25 mouse cellular contexts compared by ENCODE assay signal in the genomic region with DNA sequence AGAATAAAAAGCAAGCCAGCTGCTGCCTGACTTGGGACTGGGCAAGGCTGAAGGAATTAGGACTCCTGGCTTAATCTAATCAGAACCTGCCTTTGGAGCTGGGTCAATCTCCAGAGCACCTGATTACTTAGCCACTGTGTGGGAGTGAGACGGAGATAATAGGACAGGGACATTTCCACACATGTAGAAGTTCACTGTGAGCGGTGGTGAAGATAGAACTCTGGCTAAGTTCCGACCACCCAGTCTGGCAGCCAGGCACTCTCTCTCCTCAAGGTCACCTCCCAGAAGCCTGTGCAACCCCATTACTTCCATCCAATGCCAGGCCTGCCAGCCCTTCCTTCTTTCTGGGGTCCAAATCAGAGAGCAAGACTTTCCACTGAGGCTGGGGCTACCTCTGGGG. TPM values are rescaled to one million over a fixed set of nuclear protein-coding genes. Genes with fewer than 3 reads are reported as not detected.
DNase-seq lines count a peak whose midpoint lies in the region; ATAC-seq and TF ChIP-seq lines count a peak whose summit lies in the region.
"Had no signal": no experiment of that assay in that cellular context is flagged by ENCODE, and none has a peak within 500 bp of the region (broad histone marks: within the 10 kb centered on the region; RNA-seq: fewer than 3 reads in every experiment).

No protein-coding gene starts in this region.

- peaks cover 3% of the 10 kb centered on the region; the same call in 1 of the 2 replicates for H3K4me1 ChIP-seq in heart, adult 2 months (ENCODE audit: control insufficient read depth, insufficient read depth, low read length)
- H3K4me1 ChIP-seq in heart, embryonic 12.5 days (replicated peaks) = peaks cover 24% of the 10 kb centered on the region
- peaks cover 7% of the 10 kb centered on the region for H3K4me1 ChIP-seq in heart, embryonic 16.5 days (ENCODE audit: control insufficient read depth, insufficient read depth, low read length)
- H3K4me1 ChIP-seq in heart, postnatal 0 days (ENCODE audit: control insufficient read depth, insufficient read depth) = peaks cover 27% of the 10 kb centered on the region

- no peaks in the 10 kb centered on the region for H3K36me3 ChIP-seq in heart, adult 2 months (ENCODE audit: control insufficient read depth, insufficient read depth, low read length)
- peaks cover 37% of the 10 kb centered on the region for H3K36me3 ChIP-seq in heart, embryonic 12.5 days
- H3K36me3 ChIP-seq in heart, embryonic 16.5 days (ENCODE audit: control insufficient read depth, insufficient read depth) = peaks cover 15% of the 10 kb centered on the region
- H3K36me3 ChIP-seq in heart, postnatal 0 days (replicated peaks; ENCODE audit: control insufficient read depth, insufficient read depth, low read length) = peaks cover 29% of the 10 kb centered on the region

- H3K4me3 ChIP-seq in heart, adult 2 months = no peak overlapping the region
- no peak overlapping the region for H3K4me3 ChIP-seq in heart, embryonic 12.5 days
- H3K4me3 ChIP-seq in heart, embryonic 16.5 days (ENCODE audit: low read length) = no peak overlapping the region
- H3K4me3 ChIP-seq in heart, postnatal 0 days (ENCODE audit: low read depth, low read length) = no peak overlapping the region
- H3K4me3 ChIP-seq: embryonic facial prominence, embryonic 10.5 days; forebrain, embryonic 10.5 days; gastrocnemius, adult 2 months; hindbrain, embryonic 10.5 days; intestine, embryonic 15.5 days had no signal

- DNase-seq in heart, adult 2 months = peak in 1 of 2 experiments; percentile 40
- DNase-seq in heart, adult 11 months = no peak
- peak; percentile 25 for DNase-seq in heart, postnatal 0 days (ENCODE audit: low spot score)
- peak; percentile 29 for DNase-seq in heart, postnatal 4 days
- DNase-seq: adrenal gland, postnatal 10 days; cerebellum, adult 11 months; cerebellum, adult 9-11 months; cerebellum, postnatal 36 days; gastrocnemius, adult 2 months; gastrocnemius, postnatal 25 days; kidney, adult 18-20 months had no signal

- no peak for TF ChIP-seq CTCF in heart, adult 2 months (IDR thresholded peaks at IDR 0.05)
- no peak for TF ChIP-seq CTCF in heart, postnatal 0 days (IDR thresholded peaks at IDR 0.05; ENCODE audit: low read depth)

- H3K79me2 ChIP-seq in heart, adult 2 months (replicated peaks; ENCODE audit: control insufficient read depth, insufficient read depth, low read length) = no peaks in the 10 kb centered on the region

- no peaks in the 10 kb centered on the region for H3K27me3 ChIP-seq in heart, adult 2 months (ENCODE audit: control insufficient read depth, insufficient read depth, low read length)
- H3K27me3 ChIP-seq in heart, embryonic 12.5 days (replicated peaks) = peaks cover 35% of the 10 kb centered on the region
- peaks cover 4% of the 10 kb centered on the region; the same call in 1 of the 2 replicates for H3K27me3 ChIP-seq in heart, embryonic 16.5 days (ENCODE audit: control insufficient read depth, insufficient read depth, low read length)
- H3K27me3 ChIP-seq in heart, postnatal 0 days (ENCODE audit: control insufficient read depth, insufficient read depth, low read length) = 0 out of 2 replicates have a peak, but pooled peaks cover 5% of the 10 kb centered on the region

- intact Hi-C loops in heart, adult 2 months (cut with DNase I) = no loop called here

- TF ChIP-seq POLR2A in heart, adult 2 months (IDR thresholded peaks at IDR 0.05; ENCODE audit: insufficient read depth, low read depth, low read length) = no peak

- no peak overlapping the region for H3K4me2 ChIP-seq in heart, embryonic 12.5 days
- no peak overlapping the region for H3K4me2 ChIP-seq in heart, embryonic 16.5 days (ENCODE audit: low read depth, low read length)
- H3K4me2 ChIP-seq in heart, postnatal 0 days (ENCODE audit: low read depth, low read length) = no peak overlapping the region
- H3K4me2 ChIP-seq: hindbrain, embryonic 14.5 days; intestine, embryonic 15.5 days had no signal

- no peak overlapping the region for H3K9ac ChIP-seq in heart, adult 2 months (ENCODE audit: low read depth, low read length)
- H3K9ac ChIP-seq in heart, embryonic 12.5 days = no peak overlapping the region
- no peak overlapping the region for H3K9ac ChIP-seq in heart, embryonic 16.5 days (ENCODE audit: low read length)
- H3K9ac ChIP-seq in heart, postnatal 0 days (replicated peaks; ENCODE audit: low read depth, low read length) = no peak overlapping the region
- H3K9ac ChIP-seq: hindbrain, embryonic 14.5 days; intestine, embryonic 15.5 days had no signal

- WGBS in heart, adult 2 months = 41% methylated on average over 3 of the region's 3 CpGs
- 40% methylated on average over 3 of the region's 3 CpGs for WGBS in heart, embryonic 12.5 days
- WGBS in heart, embryonic 16.5 days = 34% methylated on average over 3 of the region's 3 CpGs
- 31% methylated on average over 3 of the region's 3 CpGs for WGBS in heart, postnatal 0 days

- no peak for ATAC-seq in heart, embryonic 12.5 days (ENCODE audit: insufficient number of reproducible peaks, low FRiP score)
- peak; percentile 50; the same call in 1 of the 2 replicates for ATAC-seq in heart, embryonic 16.5 days (replicated peaks; ENCODE audit: extremely low read depth, insufficient read depth, low FRiP score)
- ATAC-seq in heart, postnatal 0 days (ENCODE audit: insufficient read depth, low read depth) = peak; percentile 54; the same call in 1 of the 2 replicates
- no peak for ATAC-seq in megakaryocyte, adult 5-6 weeks (ENCODE audit: poor library complexity, severe bottlenecking)
- ATAC-seq: forebrain, embryonic 14.5 days; intestine, embryonic 15.5 days had no signal

- no peak overlapping the region for H3K27ac ChIP-seq in heart, adult 2 months
- H3K27ac ChIP-seq in heart, embryonic 12.5 days (ENCODE audit: poor library complexity, severe bottlenecking) = no peak overlapping the region
- peak overlapping the region; percentile 62 for H3K27ac ChIP-seq in heart, embryonic 16.5 days (ENCODE audit: low read length)
- H3K27ac ChIP-seq in heart, postnatal 0 days (ENCODE audit: low read depth) = peak overlapping the region; percentile 71
- H3K27ac ChIP-seq: embryonic facial prominence, embryonic 10.5 days; forebrain, embryonic 10.5 days; gastrocnemius, adult 2 months; hindbrain, embryonic 10.5 days; hindbrain, embryonic 14.5 days; intestine, embryonic 15.5 days had no signal

- TF ChIP-seq EP300 in heart, adult 2 months (IDR thresholded peaks at IDR 0.05; ENCODE audit: insufficient read depth, low read depth, low read length) = 0 out of 2 replicates have a peak, but pooled peaks have one; percentile 13
- no peak for TF ChIP-seq EP300 in heart, postnatal 0 days (IDR thresholded peaks at IDR 0.05; ENCODE audit: low read depth)

- H3K9me3 ChIP-seq in heart, embryonic 12.5 days (replicated peaks) = no peaks in the 10 kb centered on the region
- no peaks in the 10 kb centered on the region for H3K9me3 ChIP-seq in heart, embryonic 16.5 days (replicated peaks; ENCODE audit: control insufficient read depth, low read length)
- H3K9me3 ChIP-seq in heart, postnatal 0 days (replicated peaks; ENCODE audit: control insufficient read depth, low read length) = no peaks in the 10 kb centered on the region
- H3K9me3 ChIP-seq: embryonic facial prominence, embryonic 10.5 days; forebrain, embryonic 10.5 days; hindbrain, embryonic 10.5 days; intestine, embryonic 15.5 days had no signal

RNA-seq across cellular contexts. Expression of a gene that starts 4.5 kb away (rescaled TPM):
- total RNA-seq in heart, adult 2 months (2021) = not detected
- polyA plus RNA-seq in heart, adult 2 months (2012; rRNA removed) = 0.12 TPM in 1 of 2 replicates, not detected in the other
- polyA plus RNA-seq in heart, embryonic 12.5 days (2016; fragmentation: Nextera tagmentation; extraction: Ambion mirVana) = not detected in 2 replicates
- not detected in 2 replicates for polyA plus RNA-seq in heart, embryonic 16.5 days (2015; fragmentation: Nextera tagmentation; extraction: Ambion mirVana)
- not detected in 2 replicates for total RNA-seq in heart, postnatal 0 days (2014; rRNA removed; ENCODE audit: low replicate concordance)
- 0.16 TPM in 2 replicates for polyA plus RNA-seq in heart, postnatal 0 days (2015; fragmentation: Nextera tagmentation; extraction: Ambion mirVana)
- total RNA-seq in heart, postnatal 4 days (2021) = not detected
- not detected in 2 replicates for total RNA-seq in megakaryocyte, adult 5-6 weeks (2015)
- not detected in 2 replicates for total RNA-seq in megakaryocyte, adult 5-6 weeks (2017)
- total RNA-seq: gastrocnemius, adult 2 months; gastrocnemius, postnatal 25 days; MEL had no signal
- polyA plus RNA-seq: brain, embryonic 14.5 days; forebrain, embryonic 14.5 days; hindbrain, embryonic 10.5 days; hindbrain, embryonic 14.5 days; intestine, embryonic 15.5 days had no signal

RNA-seq across cellular contexts. Expression of a gene that starts 8.6 kb away (rescaled TPM):
- total RNA-seq in heart, adult 2 months (2021) = 100 to 1,000 TPM in 1 of 2 experiments, 10 to 100 TPM in 1; 90.6 to 102 TPM
- 126 and 156 TPM in 2 replicates for polyA plus RNA-seq in heart, adult 2 months (2012; rRNA removed)
- 67.7 and 76.3 TPM in 2 replicates for polyA plus RNA-seq in heart, embryonic 12.5 days (2016; fragmentation: Nextera tagmentation; extraction: Ambion mirVana)
- polyA plus RNA-seq in heart, embryonic 16.5 days (2015; fragmentation: Nextera tagmentation; extraction: Ambion mirVana) = 89.9 and 108 TPM in 2 replicates
- total RNA-seq in heart, postnatal 0 days (2014; rRNA removed; ENCODE audit: low replicate concordance) = 78.9 and 85.9 TPM in 2 replicates
- 102 and 109 TPM in 2 replicates for polyA plus RNA-seq in heart, postnatal 0 days (2015; fragmentation: Nextera tagmentation; extraction: Ambion mirVana)
- total RNA-seq in heart, postnatal 4 days (2021) = 10 to 100 TPM; 85.2 to 85.8 TPM
- total RNA-seq in megakaryocyte, adult 5-6 weeks (2015) = 58.9 and 59.1 TPM in 2 replicates
- 38.2 and 44.0 TPM in 2 replicates for total RNA-seq in megakaryocyte, adult 5-6 weeks (2017)

RNA-seq across cellular contexts. Expression of a gene that starts 24.2 kb away (rescaled TPM):
- total RNA-seq in heart, adult 2 months (2021) = not detected
- polyA plus RNA-seq in heart, adult 2 months (2012; rRNA removed) = 1.4 TPM in 1 of 2 replicates, not detected in the other
- polyA plus RNA-seq in heart, embryonic 12.5 days (2016; fragmentation: Nextera tagmentation; extraction: Ambion mirVana) = not detected in 2 replicates
- 0.09 and 0.32 TPM in 2 replicates for polyA plus RNA-seq in heart, embryonic 16.5 days (2015; fragmentation: Nextera tagmentation; extraction: Ambion mirVana)
- total RNA-seq in heart, postnatal 0 days (2014; rRNA removed; ENCODE audit: low replicate concordance) = 0.15 and 4.1 TPM in 2 replicates
- 0.10 TPM in 1 of 2 replicates, not detected in the other for polyA plus RNA-seq in heart, postnatal 0 days (2015; fragmentation: Nextera tagmentation; extraction: Ambion mirVana)
- not detected for total RNA-seq in heart, postnatal 4 days (2021)
- not detected in 2 replicates for total RNA-seq in megakaryocyte, adult 5-6 weeks (2015)
- total RNA-seq in megakaryocyte, adult 5-6 weeks (2017) = not detected in 2 replicates
- total RNA-seq: adrenal gland, postnatal 10 days; gastrocnemius, adult 2 months; gastrocnemius, postnatal 25 days; granulocyte monocyte progenitor cell, adult 5-6 weeks; MEL had no signal
- polyA plus RNA-seq: C2C12; embryonic facial prominence, embryonic 10.5 days; forebrain, embryonic 10.5 days; forebrain, embryonic 14.5 days; hindbrain, embryonic 10.5 days; hindbrain, embryonic 14.5 days had no signal

RNA-seq across cellular contexts. Expression of a gene that starts 27.8 kb away (rescaled TPM):
- total RNA-seq in heart, adult 2 months (2021) = 10 to 100 TPM; 16.1 to 18.3 TPM
- 14.1 and 14.2 TPM in 2 replicates for polyA plus RNA-seq in heart, adult 2 months (2012; rRNA removed)
- 51.6 and 54.1 TPM in 2 replicates for polyA plus RNA-seq in heart, embryonic 12.5 days (2016; fragmentation: Nextera tagmentation; extraction: Ambion mirVana)
- polyA plus RNA-seq in heart, embryonic 16.5 days (2015; fragmentation: Nextera tagmentation; extraction: Ambion mirVana) = 67.5 and 69.6 TPM in 2 replicates
- total RNA-seq in heart, postnatal 0 days (2014; rRNA removed; ENCODE audit: low replicate concordance) = 44.3 and 50.9 TPM in 2 replicates
- polyA plus RNA-seq in heart, postnatal 0 days (2015; fragmentation: Nextera tagmentation; extraction: Ambion mirVana) = 65.3 and 70.9 TPM in 2 replicates
- 10 to 100 TPM; 40.2 to 40.6 TPM for total RNA-seq in heart, postnatal 4 days (2021)
- total RNA-seq in megakaryocyte, adult 5-6 weeks (2015) = 31.7 and 34.7 TPM in 2 replicates
- 24.5 and 28.3 TPM in 2 replicates for total RNA-seq in megakaryocyte, adult 5-6 weeks (2017)

RNA-seq across cellular contexts. Expression of a gene that starts 55.9 kb away (rescaled TPM):
- total RNA-seq in heart, adult 2 months (2021) = not detected
- polyA plus RNA-seq in heart, adult 2 months (2012; rRNA removed) = not detected in 2 replicates
- 0.14 TPM in 1 of 2 replicates, not detected in the other for polyA plus RNA-seq in heart, embryonic 12.5 days (2016; fragmentation: Nextera tagmentation; extraction: Ambion mirVana)
- polyA plus RNA-seq in heart, embryonic 16.5 days (2015; fragmentation: Nextera tagmentation; extraction: Ambion mirVana) = not detected in 2 replicates
- total RNA-seq in heart, postnatal 0 days (2014; rRNA removed; ENCODE audit: low replicate concordance) = not detected in 2 replicates
- polyA plus RNA-seq in heart, postnatal 0 days (2015; fragmentation: Nextera tagmentation; extraction: Ambion mirVana) = not detected in 2 replicates
- not detected for total RNA-seq in heart, postnatal 4 days (2021)
- not detected in 2 replicates for total RNA-seq in megakaryocyte, adult 5-6 weeks (2015)
- total RNA-seq in megakaryocyte, adult 5-6 weeks (2017) = not detected in 2 replicates
- total RNA-seq: adrenal gland, postnatal 10 days; adrenal gland, postnatal 4 days; gastrocnemius, adult 2 months; gastrocnemius, postnatal 25 days; granulocyte monocyte progenitor cell, adult 5-6 weeks had no signal
- polyA plus RNA-seq: forebrain, embryonic 14.5 days; hindbrain, embryonic 14.5 days; intestine, embryonic 15.5 days had no signal

Comparison
In these comparisons a context has a peak if more than half of its experiments do, and no peak if none do; other contexts are left out.
1. H3K27ac ChIP-seq: peak in heart, embryonic 16.5 days (single experiment) and heart, postnatal 0 days (single experiment); none in heart, adult 2 months (single experiment) and heart, embryonic 12.5 days (single experiment).
2. ATAC-seq: peak in heart, embryonic 16.5 days (single experiment) and heart, postnatal 0 days (single experiment); none in heart, embryonic 12.5 days (single experiment) and megakaryocyte, adult 5-6 weeks (single experiment).